Mouse (Mus musculus) erythroblast, embryonic 14.5 days (primary cell): ENCODE results near the gene Olfr69. TPM values are rescaled to one million over a fixed set of nuclear protein-coding genes. Genes with fewer than 3 reads are reported as not detected.
"Not testable (repeated sequence)": the region's sequence is repeated elsewhere in the genome, so short reads cannot be mapped to it uniquely, and the experiment has no call there.

Experiments
- H3K27me3 ChIP-seq: 2 replicates; pipeline ENCODE4 v1.6.1; 2012; ENCODE audit warnings: inconsistent platforms; ENCODE audit not compliant: control insufficient read depth
- H3K36me3 ChIP-seq: 2 replicates; pipeline ENCODE4 v1.6.1; 2012; ENCODE audit warnings: mild to moderate bottlenecking, inconsistent platforms; ENCODE audit not compliant: control insufficient read depth
- H3K4me1 ChIP-seq: 2 replicates; pipeline ENCODE4 v1.6.1; 2012; ENCODE audit warnings: inconsistent platforms; ENCODE audit not compliant: control insufficient read depth
- H3K4me3 ChIP-seq: replicated peaks from 2 replicates; pipeline ENCODE3; 2012; ENCODE audit warnings: moderate library complexity, mild to moderate bottlenecking, inconsistent platforms
- H3K9me3 ChIP-seq: 2 replicates; pipeline ENCODE4 v1.6.1; 2012; ENCODE audit warnings: low read length, inconsistent platforms, mixed read lengths; ENCODE audit not compliant: control insufficient read depth
- GATA1 ChIP-seq: IDR thresholded peaks from 2 replicates; pipeline ENCODE4 v1.6.1; 2012; ENCODE audit warnings: low read length, inconsistent platforms, mixed read lengths
- TAL1 ChIP-seq: IDR thresholded peaks from 3 replicates; pipeline ENCODE4 v1.6.1; 2012; ENCODE audit warnings: low read length, inconsistent platforms, mixed read lengths
- polyA plus RNA-seq: library from polyadenylated mRNA; stranded (reverse); fragments of >175 nt; gene quantifications from 2 replicates; pipeline ENCODE4 v1.2.3, GENCODE M21; 2012

Olfr69 gene
- polyA plus RNA-seq, 1 experiment: not detected

- H3K36me3 ChIP-seq: no peaks in the 10 kb centered on the region
- no peaks in the 10 kb centered on the region for H3K27me3 ChIP-seq
- H3K9me3 ChIP-seq: no peaks in the 10 kb centered on the region
- no peak within 1 kb of the TSS for H3K4me3 ChIP-seq
- no peaks in the 10 kb centered on the region for H3K4me1 ChIP-seq
- TF ChIP-seq TAL1: no peak
- no peak for TF ChIP-seq GATA1
Observed at GRCm38 (mm10) chr7:103757233-103757632, 14.2 kb downstream of the Olfr69 start, which contains the start of gene Olfr630. Olfr630 (minus strand) TSS chr7:103757333.

GRCm38 (mm10) chr7:103744843-103745242, 26.6 kb downstream of the Olfr69 start, which contains the start of gene Olfr629:
Olfr629 (minus strand) TSS chr7:103744943.
- H3K4me3 ChIP-seq: no peak within 1 kb of the TSS
- H3K27me3 ChIP-seq: no peaks in the 10 kb centered on the region
- no peaks in the 10 kb centered on the region for H3K9me3 ChIP-seq
- no peaks in the 10 kb centered on the region for H3K4me1 ChIP-seq
- TF ChIP-seq GATA1 (no peak), TAL1 (no peak)
- no peaks in the 10 kb centered on the region for H3K36me3 ChIP-seq

- Histone ChIP-seq H3K4me1 (no peaks in the 10 kb centered on the region), H3K27me3 (no peaks in the 10 kb centered on the region), H3K4me3 (no peak within 1 kb of the TSS), H3K9me3 (no peaks in the 10 kb centered on the region), H3K36me3 (no peaks in the 10 kb centered on the region)
- TF ChIP-seq TAL1: no peak
- TF ChIP-seq GATA1: no peak
Observed at GRCm38 (mm10) chr7:103730074-103730473, 41.3 kb downstream of the Olfr69 start, which contains the start of gene Olfr628. Olfr628 (plus strand) TSS chr7:103730374.

GRCm38 (mm10) chr7:103716398-103716797, 55.0 kb downstream of the Olfr69 start:
- not testable (repeated sequence) for H3K4me1 ChIP-seq, H3K27me3 ChIP-seq, H3K9me3 ChIP-seq, H3K36me3 ChIP-seq, H3K4me3 ChIP-seq

Other genes with a start within 250 kb of the Olfr69 start
- gene Olfr612, start 228.9 kb downstream of the Olfr69 start, polyA plus RNA-seq: not detected in 2 replicates
- gene Olfr613, start 223.5 kb downstream of the Olfr69 start, polyA plus RNA-seq: not detected in 2 replicates
- gene Olfr615, start 215.5 kb downstream of the Olfr69 start, polyA plus RNA-seq: not detected in 2 replicates
- not detected in 2 replicates for gene Olfr616, start 202.5 kb downstream of the Olfr69 start, polyA plus RNA-seq
- not detected in 2 replicates for gene Olfr617, start 198.5 kb downstream of the Olfr69 start, polyA plus RNA-seq
- not detected in 2 replicates for gene Olfr618, start 181.5 kb downstream of the Olfr69 start, polyA plus RNA-seq
- not detected in 2 replicates for gene Olfr619, start 171.0 kb downstream of the Olfr69 start, polyA plus RNA-seq
- not detected in 2 replicates for gene Olfr620, start 159.1 kb downstream of the Olfr69 start, polyA plus RNA-seq
- gene Olfr622, start 128.9 kb downstream of the Olfr69 start, polyA plus RNA-seq: not detected in 2 replicates
- not detected in 2 replicates for gene Olfr623, start 107.9 kb downstream of the Olfr69 start, polyA plus RNA-seq
- gene Olfr624, start 100.4 kb downstream of the Olfr69 start, polyA plus RNA-seq: not detected in 2 replicates
- not detected in 2 replicates for gene Olfr625-ps1, start 88.9 kb downstream of the Olfr69 start, polyA plus RNA-seq
- gene Olfr243, start 56.9 kb downstream of the Olfr69 start, polyA plus RNA-seq: not detected in 2 replicates
- gene Olfr628, start 41.2 kb downstream of the Olfr69 start, polyA plus RNA-seq: not detected in 2 replicates
- gene Olfr629, start 26.7 kb downstream of the Olfr69 start, polyA plus RNA-seq: not detected in 2 replicates
- not detected in 2 replicates for gene Olfr630, start 14.3 kb downstream of the Olfr69 start, polyA plus RNA-seq
- 0.02 TPM in 1 of 2 replicates, not detected in the other for gene Olfr68, start 8.1 kb upstream of the Olfr69 start, polyA plus RNA-seq
- gene Olfr67, start 20.2 kb upstream of the Olfr69 start, polyA plus RNA-seq: not detected in 2 replicates
- 22,007 and 54,805 TPM in 2 replicates for gene Hbb-bt, start 42.4 kb upstream of the Olfr69 start, polyA plus RNA-seq
- gene Hbb-bs, start 56.5 kb upstream of the Olfr69 start, polyA plus RNA-seq: 263,491 and 269,873 TPM in 2 replicates
- 0.10 TPM in 1 of 2 replicates, not detected in the other for gene Hbb-bh2, start 68.9 kb upstream of the Olfr69 start, polyA plus RNA-seq
- gene Hbb-bh1, start 71.6 kb upstream of the Olfr69 start, polyA plus RNA-seq: 4.0 and 4.3 TPM in 2 replicates
- gene Hbb-y, start 81.6 kb upstream of the Olfr69 start, polyA plus RNA-seq: 85.0 and 543 TPM in 2 replicates
- not detected in 2 replicates for gene Olfr66, start 114.7 kb upstream of the Olfr69 start, polyA plus RNA-seq
- gene Olfr64, start 122.9 kb upstream of the Olfr69 start, polyA plus RNA-seq: not detected in 2 replicates
- gene Olfr65, start 131.9 kb upstream of the Olfr69 start, polyA plus RNA-seq: 0.08 TPM in 1 of 2 replicates, not detected in the other
- 0.10 TPM in 1 of 2 replicates, not detected in the other for gene Olfr631, start 157.2 kb upstream of the Olfr69 start, polyA plus RNA-seq
- not detected in 2 replicates for gene Olfr632, start 162.8 kb upstream of the Olfr69 start, polyA plus RNA-seq
- gene Olfr633, start 172.8 kb upstream of the Olfr69 start, polyA plus RNA-seq: not detected in 2 replicates
- 0.01 TPM in 1 of 2 replicates, not detected in the other for gene Olfr635, start 199.6 kb upstream of the Olfr69 start, polyA plus RNA-seq
- gene Olfr638, start 227.2 kb upstream of the Olfr69 start, polyA plus RNA-seq: not detected in 2 replicates
- not detected in 2 replicates for gene Olfr639, start 245.7 kb upstream of the Olfr69 start, polyA plus RNA-seq